16 mouse cellular contexts compared by ENCODE assay signal in genomic region chr16:14297137-14297536, GRCm38 (mm10). TPM values are rescaled to one million over a fixed set of nuclear protein-coding genes. Genes with fewer than 3 reads are reported as not detected.
DNase-seq lines count a peak whose midpoint lies in the region; ATAC-seq lines count a peak whose summit lies in the region.
"Had no signal": no experiment of that assay in that cellular context is flagged by ENCODE, and none has a peak within 500 bp of the region (broad histone marks: within the 10 kb centered on the region; RNA-seq: fewer than 3 reads in every experiment).

No protein-coding gene starts in this region.

- H3K36me3 ChIP-seq in lung, embryonic 15.5 days: peaks cover 39% of the 10 kb centered on the region
- H3K36me3 ChIP-seq in intestine, embryonic 16.5 days (ENCODE audit: control insufficient read depth, insufficient read depth, low read length): peaks cover 12% of the 10 kb centered on the region; the same call in 1 of the 2 replicates

- no peaks in the 10 kb centered on the region for H3K27me3 ChIP-seq in lung, embryonic 15.5 days
- H3K27me3 ChIP-seq in intestine, embryonic 16.5 days (replicated peaks; ENCODE audit: control insufficient read depth, insufficient read depth, low read length): no peaks in the 10 kb centered on the region
- H3K27me3 ChIP-seq: kidney, embryonic 15.5 days had no signal

- H3K9me3 ChIP-seq in lung, embryonic 15.5 days: no peaks in the 10 kb centered on the region
- no peaks in the 10 kb centered on the region for H3K9me3 ChIP-seq in intestine, embryonic 16.5 days (ENCODE audit: control insufficient read depth, low read length)
- H3K9me3 ChIP-seq: heart, embryonic 10.5 days; kidney, embryonic 15.5 days; megakaryocyte, embryonic 14.5 days; neural tube, embryonic 13.5 days had no signal

- H3K4me1 ChIP-seq in lung, embryonic 15.5 days: peaks cover 25% of the 10 kb centered on the region
- H3K4me1 ChIP-seq in intestine, embryonic 16.5 days (ENCODE audit: control insufficient read depth, insufficient read depth, low read length): peaks cover 8% of the 10 kb centered on the region

- no peak overlapping the region for H3K4me3 ChIP-seq in lung, embryonic 15.5 days
- no peak overlapping the region for H3K4me3 ChIP-seq in intestine, embryonic 16.5 days (ENCODE audit: low read length)
- H3K4me3 ChIP-seq: heart, embryonic 10.5 days; kidney, embryonic 15.5 days; megakaryocyte, embryonic 14.5 days; neural tube, embryonic 13.5 days had no signal

- peak overlapping the region; percentile 86 for H3K27ac ChIP-seq in lung, embryonic 15.5 days
- peak overlapping the region; percentile 63 for H3K27ac ChIP-seq in intestine, embryonic 16.5 days (ENCODE audit: low read length)
- H3K27ac ChIP-seq: heart, embryonic 10.5 days; kidney, embryonic 15.5 days; neural tube, embryonic 13.5 days had no signal

- H3K9ac ChIP-seq in lung, embryonic 15.5 days: no peak overlapping the region
- H3K9ac ChIP-seq in intestine, embryonic 16.5 days (ENCODE audit: low read depth, low read length): no peak overlapping the region
- H3K9ac ChIP-seq: kidney, embryonic 15.5 days; neural tube, embryonic 13.5 days had no signal

- DNase-seq in frontal cortex, postnatal 14 days (ENCODE audit: low spot score in 2 of 2): no peak
- DNase-seq in lung, postnatal 10 days: no peak
- DNase-seq in telencephalon, adult 2 months (ENCODE audit: low read depth, low spot score): peak; percentile 36
- DNase-seq: cerebellum, adult 8-10 months; lung, postnatal 14 days; midbrain, embryonic 14.5 days; spleen, adult 18-20 months had no signal

- H3K4me2 ChIP-seq in lung, embryonic 15.5 days: no peak overlapping the region
- H3K4me2 ChIP-seq in intestine, embryonic 16.5 days (ENCODE audit: low read depth, low read length): no peak overlapping the region
- H3K4me2 ChIP-seq: kidney, embryonic 15.5 days; liver, embryonic 11.5 days; neural tube, embryonic 13.5 days had no signal

- 44% methylated on average over 3 of the region's 3 CpGs for WGBS in lung, embryonic 15.5 days
- 54% methylated on average over 3 of the region's 3 CpGs for WGBS in intestine, embryonic 16.5 days

- ATAC-seq in frontal cortex, adult (ENCODE audit: low TSS enrichment): peak; percentile 53
- peak; percentile 37; the same call in 1 of the 2 replicates for ATAC-seq in lung, embryonic 15.5 days (ENCODE audit: borderline replicate concordance, extremely low read depth, low FRiP score, low TSS enrichment)
- ATAC-seq in intestine, embryonic 16.5 days: 0 out of 2 replicates have a peak, but pooled peaks have one; percentile 23
- no peak for ATAC-seq in erythroblast, adult 5-6 weeks (replicated peaks; ENCODE audit: low FRiP score, poor library complexity, severe bottlenecking)

RNA-seq across cellular contexts. Expression of gene Myh11, which starts 6.0 kb away (rescaled TPM):
- polyA plus RNA-seq in lung, embryonic 15.5 days (2015; fragmentation: Nextera tagmentation; extraction: Ambion mirVana): 63.0 and 66.7 TPM in 2 replicates
- polyA plus RNA-seq in intestine, embryonic 16.5 days (2015; fragmentation: Nextera tagmentation; extraction: Ambion mirVana): 140 and 148 TPM in 2 replicates
- total RNA-seq in erythroblast, adult 5-6 weeks (2015; ENCODE audit: low replicate concordance): not detected in 2 replicates
- total RNA-seq in erythroblast, adult 5-6 weeks (2017; ENCODE audit: low replicate concordance): not detected in 2 replicates

RNA-seq across cellular contexts. Expression of gene Fopnl, which starts 20.1 kb away (rescaled TPM):
- polyA plus RNA-seq in lung, embryonic 15.5 days (2015; fragmentation: Nextera tagmentation; extraction: Ambion mirVana): 154 and 164 TPM in 2 replicates
- 106 and 115 TPM in 2 replicates for polyA plus RNA-seq in intestine, embryonic 16.5 days (2015; fragmentation: Nextera tagmentation; extraction: Ambion mirVana)
- total RNA-seq in erythroblast, adult 5-6 weeks (2015; ENCODE audit: low replicate concordance): 25.4 and 37.0 TPM in 2 replicates
- total RNA-seq in erythroblast, adult 5-6 weeks (2017; ENCODE audit: low replicate concordance): 12.0 and 15.2 TPM in 2 replicates
